Mouse (Mus musculus) natural killer cell, adult 2 months (primary cell): ENCODE data around the gene Rps6kb1.

Experiments used
- DNase-seq, 2 experiments: peaks; one replicate each; pipeline ENCODE4 v3.0.0; 2022; ENCODE audit warnings: low spot score in 2 of 2

Rps6kb1 gene

DNA sequence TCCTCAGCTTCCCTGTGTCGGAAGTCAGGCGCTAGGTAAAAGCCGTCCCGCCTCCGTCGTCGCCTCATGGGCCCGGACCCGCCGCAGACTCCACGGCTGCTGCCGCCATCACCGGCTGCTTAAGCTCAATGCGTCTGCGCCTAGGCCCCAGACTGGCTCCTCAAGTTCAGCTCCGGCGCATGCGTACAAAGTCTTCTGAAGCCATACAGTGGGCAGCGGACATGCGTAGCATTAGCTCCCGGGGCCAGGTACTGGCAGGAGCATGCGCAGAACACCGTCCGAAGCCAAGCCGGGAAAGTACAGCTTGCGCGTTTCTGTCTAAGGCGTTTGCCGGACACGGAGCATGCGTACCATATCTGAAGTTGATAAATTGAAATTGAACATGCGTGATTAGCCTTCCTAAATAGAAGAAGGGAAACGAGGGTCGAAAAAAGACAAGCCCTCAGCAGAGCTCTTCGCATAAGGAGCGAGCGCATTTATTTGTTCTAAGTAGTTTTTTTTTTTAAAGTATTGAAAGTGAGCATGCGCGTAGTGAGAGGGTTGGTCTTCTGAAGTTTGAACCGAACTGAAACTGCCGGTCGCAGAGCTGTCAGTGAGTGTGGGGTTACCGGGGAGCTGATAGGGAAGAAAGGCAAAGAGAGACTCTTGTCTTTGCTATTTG is at the start of gene Rps6kb1, which contains the start of gene Tubd1:
Gene Rps6kb1, minus strand, starts transcription at position 167 of the 661 bp plus-strand sequence.
Gene Tubd1, plus strand, starts transcription at position 353 of the 661 bp plus-strand sequence.
- peak; percentile 98 to 99 for DNase-seq

DNA sequence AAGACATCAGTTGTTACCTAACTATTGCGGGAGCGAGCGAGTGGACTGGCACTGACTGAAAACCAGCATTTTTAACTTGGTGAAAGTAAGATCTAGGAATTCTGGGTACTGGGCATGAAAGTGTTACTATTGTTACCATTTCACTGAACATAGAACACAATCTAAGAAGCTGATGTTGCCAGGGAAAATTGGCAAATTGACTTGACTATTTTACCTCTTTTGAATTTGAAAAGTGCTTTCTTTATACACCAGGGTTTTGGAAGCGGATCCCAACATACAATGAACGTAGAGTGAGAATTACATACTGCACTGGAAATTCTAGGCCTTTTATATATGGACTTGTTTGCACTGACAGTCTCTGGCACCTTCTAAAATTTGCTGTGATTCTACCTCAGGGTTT is 48.8 kb upstream of the Rps6kb1 start:
- DNase-seq: no peak

DNA sequence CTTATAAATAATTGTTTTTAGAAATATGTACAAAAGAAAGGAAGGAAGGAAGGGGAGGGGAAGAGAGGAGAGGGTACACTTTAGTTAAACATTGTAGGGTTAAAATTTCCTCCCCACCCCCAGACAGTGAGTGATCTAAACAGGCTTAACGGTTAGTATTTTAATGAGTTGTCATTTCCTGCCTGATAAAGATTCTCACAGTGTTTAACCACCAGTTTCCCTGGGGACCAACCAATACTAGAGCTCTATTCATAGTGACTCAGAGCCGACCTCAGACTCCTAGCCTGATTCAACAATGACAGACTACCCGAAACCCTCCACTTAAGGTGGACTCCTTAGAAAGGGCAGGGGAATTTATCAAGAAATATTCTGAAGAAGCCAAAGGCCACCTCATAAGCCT is 48.4 kb upstream of the Rps6kb1 start:
- peak; percentile 74 to 81 for DNase-seq

DNA sequence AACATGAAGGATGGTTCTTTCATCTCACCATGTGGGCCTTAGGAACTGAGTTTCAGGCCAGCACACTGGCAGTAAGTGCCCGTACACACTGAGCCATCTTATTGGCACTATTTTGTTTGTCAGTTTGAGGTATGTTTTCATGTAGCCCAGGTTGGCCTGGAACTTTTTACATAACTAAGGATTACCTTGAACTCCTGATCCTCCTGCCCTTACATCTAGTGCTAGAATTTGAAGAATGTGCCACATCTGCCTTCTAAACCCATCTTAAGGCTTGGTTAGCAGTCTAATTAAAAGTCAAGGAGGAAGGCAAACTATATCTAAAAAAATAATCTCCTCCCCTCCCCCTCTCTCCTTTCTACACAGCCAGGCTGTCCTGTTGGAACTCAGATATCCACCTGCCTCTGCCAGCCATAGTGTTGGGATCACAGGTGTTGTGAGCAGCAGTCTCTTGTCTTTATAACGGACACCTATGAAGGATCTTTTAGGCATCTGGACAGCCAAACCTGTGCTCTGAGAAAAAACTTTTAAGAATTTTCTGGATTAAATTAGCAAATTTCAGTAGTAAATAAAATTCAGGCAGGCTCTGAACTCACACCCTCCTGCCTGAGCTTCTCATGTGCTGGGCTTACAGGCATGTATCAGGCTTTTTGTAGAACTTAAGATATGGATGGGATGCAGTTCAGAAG is 47.5 kb upstream of the Rps6kb1 start:
- no peak for DNase-seq

DNA sequence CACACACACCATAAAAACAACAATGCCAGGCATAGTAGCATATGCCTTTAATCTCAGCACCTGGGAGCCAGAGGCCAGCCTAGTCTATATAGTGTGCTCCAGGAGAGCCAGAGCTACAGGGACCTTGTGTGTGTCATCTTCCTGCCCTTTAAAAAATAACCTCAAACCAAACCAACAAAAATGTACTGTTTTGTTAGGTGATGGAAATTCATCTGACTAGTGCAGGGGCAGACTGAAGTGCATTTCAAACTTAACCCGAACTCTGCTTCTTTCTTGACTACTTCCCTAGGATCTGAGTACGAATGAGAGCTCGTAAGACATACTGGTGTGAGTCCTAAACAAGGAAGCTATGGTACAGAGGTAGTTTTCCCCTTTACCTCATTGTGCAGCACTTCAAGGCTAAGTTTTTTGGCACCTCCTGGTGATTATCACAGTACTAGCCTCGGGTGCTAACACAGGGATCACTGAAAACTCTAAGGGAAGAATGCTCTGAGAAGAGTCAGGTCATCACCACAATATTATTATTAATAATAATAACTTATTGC is 46.8 kb upstream of the Rps6kb1 start:
- DNase-seq: no peak

DNA sequence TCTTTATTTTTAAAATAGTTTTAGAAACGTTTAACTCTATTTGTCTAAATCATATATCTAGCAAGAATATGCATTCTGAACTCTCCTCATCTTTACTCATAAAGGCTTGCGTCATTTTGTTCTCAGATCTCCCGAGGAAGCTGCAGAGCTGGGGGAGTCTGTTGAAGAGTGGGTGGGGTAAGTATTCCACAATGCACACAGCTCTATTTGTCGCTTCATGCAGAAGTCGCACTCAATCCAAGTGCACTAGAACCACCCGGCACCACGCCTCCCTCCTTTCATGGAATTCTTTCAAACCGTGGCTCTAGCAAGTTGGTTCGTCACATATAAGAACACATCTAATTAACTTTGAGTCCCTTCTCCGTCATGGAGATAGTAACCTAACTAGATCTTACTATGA is 46.0 kb upstream of the Rps6kb1 start:
- DNase-seq: no peak

DNA sequence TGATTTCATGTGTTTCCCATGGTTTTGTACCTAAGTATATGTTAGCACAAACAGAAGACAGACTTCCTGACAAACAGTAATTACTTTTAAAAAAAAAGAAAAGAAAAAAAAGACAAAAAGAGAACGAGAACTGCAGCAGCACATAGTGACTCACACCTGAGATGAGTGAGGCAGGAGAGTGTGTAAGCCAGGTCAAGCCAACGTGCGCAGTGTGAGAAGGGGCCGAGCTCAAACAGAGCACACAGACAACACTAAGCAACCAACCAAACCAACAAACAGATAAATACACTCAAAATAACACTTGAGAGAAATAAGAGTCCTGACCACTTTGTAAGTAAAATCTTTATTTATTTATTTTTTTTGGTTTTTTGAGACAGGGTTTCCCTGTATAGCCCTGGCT is 45.5 kb upstream of the Rps6kb1 start:
- no peak for DNase-seq

DNA sequence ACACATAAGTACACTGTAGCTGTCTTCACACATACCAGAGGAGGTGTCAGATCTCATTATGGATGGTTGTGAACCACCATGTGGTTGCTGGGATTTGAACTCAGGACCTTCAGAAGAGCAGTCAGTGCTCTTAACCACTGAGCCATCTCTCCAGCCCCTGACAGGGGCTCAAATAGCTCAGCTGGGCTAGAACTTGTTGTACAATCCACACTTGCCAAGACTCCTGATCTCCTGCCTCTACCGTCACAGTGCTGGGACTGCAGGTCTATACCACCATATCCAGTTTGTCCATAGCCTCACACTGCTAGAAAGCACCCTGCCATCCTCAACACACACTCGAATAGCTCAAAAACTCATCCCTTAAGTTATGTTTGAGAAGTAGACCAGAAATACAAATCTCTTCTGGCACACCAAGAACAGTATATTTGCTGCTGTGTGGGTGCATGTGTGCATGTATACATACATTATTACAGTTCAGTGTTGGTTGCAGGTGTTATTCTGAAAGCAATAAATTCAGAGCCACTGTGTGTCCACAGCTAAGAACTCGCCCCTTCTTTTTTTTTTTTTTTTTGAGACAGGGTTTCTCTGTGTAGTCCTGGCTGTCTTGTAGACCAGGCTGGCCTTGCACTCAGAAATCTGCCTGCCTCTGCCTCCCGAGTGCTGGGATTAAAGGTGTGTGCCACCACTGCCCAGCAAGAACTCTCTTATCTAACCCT is 44.1 kb upstream of the Rps6kb1 start:
- no peak for DNase-seq

DNA sequence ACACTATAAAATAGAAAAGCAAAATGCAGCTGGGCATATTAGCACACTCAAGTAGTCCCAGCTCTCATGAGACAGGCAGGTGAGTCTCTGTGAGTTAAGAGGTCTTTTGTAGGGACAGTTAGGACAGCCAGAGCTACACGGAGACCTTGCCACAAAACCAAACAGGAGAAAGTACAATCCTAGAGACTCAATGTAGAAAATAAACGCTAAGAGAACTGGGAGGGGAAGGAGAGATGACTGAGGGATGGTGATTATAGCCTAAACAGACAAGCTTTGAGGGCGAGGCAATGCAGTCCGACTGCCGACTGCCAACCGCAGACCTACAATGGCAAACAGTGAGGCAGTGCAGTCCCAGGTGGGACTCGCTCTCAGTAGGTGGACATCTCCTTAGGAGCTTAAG is 43.2 kb upstream of the Rps6kb1 start:
- DNase-seq: no peak

DNA sequence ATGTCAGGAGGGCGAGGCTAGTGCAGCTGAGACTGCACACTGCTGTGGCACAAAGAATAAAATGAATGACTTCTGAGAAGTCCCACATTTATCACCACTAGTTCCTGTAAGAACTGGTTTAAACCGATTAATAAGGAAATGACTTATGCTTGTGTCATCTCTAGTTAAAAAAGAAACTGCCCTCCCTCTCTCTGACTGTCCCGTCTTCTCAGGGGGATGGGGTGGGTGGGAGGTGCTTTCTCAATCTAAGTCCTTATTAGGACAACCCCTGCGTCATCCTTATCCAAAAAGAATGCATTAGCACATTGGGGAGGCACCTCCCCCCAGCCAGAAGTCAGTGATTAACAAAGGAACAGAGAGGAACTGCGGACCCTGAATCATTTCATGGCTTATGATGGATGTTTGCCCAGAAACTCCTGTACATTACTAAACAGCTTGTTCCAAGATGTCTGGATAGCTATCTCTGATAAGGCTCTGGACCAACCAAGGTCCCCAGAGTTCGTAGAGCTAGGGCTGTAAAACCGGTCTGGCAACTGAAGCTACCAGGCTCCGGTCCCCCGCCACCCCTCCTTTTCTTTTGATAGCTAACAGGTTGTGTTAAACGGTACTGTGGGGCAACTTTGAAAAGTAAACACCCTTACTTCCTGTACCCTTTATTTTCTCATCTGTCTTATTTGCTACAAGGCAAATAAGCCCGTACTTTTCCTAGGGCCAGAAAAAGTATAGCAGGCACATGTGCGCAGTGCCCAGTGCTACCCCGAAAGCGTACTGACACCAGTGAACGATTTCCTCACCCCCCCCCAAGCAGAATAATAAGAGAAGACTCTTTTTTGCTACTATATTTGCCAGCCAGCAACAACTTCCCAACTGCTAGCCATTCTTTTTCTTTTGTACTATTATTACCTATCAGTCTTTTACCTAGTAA is 42.5 kb upstream of the Rps6kb1 start:
- peak; percentile 75 to 86 for DNase-seq

DNA sequence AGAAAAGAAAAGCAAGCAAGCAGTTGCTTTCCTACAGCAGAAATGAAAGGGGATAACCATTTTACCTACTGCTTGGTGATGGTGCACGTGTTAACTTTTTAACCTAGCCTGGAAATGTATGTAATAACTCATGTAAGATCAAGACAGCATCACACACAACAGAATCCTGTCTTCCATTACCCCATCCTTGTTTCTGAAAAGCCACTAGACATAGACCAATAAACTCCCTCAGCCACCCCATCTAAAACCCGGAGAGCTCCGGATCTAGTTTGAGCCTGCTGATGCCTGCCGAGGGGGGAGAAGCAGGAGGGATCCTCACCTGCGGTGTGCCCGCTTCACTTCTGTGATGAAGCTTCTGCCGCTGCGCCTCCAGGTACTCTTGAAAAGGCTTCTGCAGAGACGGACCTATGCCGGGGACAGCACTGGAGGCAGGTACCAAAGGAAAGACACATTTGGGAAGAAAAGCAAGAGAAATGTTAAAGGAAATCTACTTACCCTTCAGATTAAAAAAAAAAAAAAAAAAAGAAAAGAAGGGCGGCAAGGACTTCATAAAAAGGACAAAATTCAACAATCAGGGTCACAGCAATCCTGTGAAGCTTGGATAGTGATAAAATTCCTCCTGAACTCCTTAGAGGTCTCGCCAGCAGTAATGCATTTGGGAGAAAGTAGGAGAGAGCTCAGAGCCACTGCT is 41.7 kb upstream of the Rps6kb1 start:
- peak; percentile 51 to 66 for DNase-seq

DNA sequence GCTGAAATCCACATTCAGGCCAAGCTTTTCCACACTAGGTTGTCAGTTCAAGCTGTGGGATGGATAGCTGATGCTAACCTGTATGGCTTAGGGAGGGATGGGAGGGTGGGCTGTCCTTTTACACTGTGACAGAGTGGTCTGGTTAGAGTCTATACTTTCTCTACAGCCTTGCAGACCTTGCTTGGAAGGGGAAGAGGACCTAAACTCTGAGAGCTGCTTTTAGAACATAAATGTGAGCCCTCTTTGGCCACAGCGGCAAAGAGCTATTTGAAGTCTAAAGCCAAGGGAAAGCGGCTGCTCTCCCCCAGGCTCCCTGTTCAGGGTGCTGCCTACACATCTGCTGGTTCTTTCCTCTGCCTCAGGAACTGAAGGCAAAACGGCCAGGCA is 41.0 kb upstream of the Rps6kb1 start:
- DNase-seq: no peak

DNA sequence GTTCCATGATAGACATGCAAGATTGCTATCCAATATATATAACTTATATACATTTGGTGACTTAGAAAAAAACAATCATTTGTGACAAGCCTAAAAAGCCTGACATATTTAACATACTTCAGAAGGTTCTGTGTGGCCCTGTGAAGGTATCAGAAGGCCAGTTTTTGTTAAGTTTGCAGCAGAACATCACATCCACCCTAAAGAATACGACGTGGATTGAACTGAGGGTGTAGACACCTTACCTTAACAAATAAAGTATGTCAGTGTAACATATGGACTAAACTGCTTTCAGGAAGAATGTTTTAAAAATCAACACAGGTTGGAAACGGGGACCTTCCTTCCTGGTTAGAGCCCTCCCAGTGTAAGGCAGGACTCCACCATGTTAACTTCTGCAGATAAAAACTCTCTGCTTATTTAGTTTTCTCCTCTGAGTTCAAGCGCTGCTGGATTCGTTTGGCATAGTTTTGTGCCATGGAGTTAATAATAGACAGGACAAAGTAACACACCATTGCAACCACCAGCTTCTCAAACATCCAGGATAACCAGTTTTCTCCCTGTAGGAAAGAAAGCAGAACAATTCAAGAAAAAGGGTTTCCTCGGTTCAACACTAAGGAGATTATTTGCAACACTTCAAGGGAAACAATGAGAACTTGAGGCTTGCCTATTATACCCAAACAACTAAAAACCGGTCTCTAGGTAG is 40.4 kb upstream of the Rps6kb1 start:
- no peak for DNase-seq

DNA sequence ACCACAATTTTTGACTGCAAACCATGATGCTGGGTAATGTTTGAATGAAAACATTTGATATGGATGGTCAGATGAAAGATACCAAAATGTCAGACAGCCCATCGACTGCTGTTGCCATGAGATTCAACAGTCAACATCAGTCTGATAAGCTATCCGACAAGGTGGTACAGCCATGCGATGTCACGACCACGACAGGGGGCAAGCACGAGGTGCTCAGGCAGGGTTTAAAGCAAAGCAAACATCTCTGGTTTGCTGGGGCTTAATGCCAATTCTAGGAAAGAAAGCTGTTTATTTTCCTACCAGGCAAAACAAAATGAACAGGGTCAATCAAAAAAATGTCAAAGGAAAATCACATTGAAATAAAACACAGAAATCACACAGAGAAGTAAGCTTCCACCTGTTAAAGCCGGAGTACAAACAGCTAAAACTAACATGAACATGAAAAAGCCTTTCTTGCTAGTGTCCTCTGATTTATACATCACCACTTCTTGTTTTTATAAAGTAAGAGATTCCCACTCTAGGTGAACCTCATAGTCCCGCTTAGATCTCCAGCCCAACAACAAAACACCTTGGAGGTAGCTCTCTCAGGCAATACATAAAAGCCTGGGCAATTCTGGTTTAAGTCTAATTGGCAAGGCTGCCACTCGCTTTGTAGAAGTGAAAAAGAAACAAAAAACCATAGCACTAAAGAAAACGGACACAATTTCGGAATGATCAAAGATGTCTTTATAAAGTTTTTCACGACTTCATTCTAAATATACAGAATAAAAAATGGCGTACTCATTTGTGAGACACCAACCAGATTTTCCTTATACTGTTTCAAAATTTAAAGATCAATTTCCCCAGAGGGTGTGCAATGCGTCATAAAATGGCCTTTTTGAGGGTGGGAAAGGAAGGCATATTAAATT is 39.6 kb upstream of the Rps6kb1 start:
- no peak for DNase-seq

DNA sequence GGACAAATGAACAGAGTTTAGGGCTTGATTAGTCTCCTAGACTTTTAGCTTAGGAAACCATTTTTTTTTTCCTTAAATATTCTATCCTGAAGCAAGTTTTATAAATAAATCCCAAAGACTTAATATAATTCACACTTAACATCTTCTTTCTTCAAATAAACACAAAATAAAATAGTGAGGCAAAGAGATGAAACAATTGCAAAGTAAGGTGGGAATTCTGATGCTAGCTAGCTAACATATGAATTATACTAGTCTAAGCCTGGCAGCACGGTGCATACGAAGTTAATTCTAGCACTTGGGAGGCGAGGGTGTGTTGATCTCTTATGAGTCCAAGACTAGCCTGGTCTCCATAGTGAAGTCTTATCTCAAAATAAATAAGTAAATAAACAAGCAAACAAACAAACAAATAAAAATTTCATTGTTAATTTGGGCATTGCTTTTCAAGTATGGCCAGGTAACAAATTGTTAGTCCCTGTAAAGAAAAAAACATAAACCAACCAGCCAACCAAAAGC is 38.8 kb upstream of the Rps6kb1 start:
- no peak for DNase-seq

DNA sequence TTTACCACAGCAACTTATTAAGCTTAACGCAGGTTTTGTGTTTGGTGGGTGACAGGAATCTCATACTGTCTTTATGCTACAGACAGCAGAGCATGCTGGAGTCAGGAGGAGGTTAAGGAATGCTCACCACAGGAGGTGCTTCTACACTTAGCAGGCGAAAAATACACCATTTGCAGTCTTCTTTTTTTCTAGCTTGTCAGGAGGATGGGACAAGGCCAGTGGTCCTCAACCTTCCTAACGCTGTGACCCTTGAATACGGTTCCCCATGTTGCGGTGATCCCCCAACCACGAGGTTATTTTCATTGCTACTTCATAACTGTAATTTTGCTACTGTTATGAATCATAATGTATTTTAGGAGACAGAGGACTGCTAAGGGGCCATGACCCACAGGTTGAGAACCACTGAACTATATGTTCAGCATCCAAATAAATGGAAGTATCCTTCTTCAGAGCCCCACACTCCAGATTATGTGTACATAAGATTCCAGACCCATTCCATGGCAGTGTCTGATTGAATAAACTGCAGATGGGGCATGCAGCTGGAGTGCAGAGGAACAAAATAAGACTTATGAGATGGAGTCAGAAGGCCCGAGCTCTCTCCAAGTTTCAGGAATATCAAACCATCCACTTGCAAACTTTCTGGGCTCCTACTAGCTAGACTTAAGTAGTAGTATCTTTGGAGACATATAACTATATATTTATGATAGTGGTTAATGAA is 38.1 kb upstream of the Rps6kb1 start:
- no peak for DNase-seq

DNA sequence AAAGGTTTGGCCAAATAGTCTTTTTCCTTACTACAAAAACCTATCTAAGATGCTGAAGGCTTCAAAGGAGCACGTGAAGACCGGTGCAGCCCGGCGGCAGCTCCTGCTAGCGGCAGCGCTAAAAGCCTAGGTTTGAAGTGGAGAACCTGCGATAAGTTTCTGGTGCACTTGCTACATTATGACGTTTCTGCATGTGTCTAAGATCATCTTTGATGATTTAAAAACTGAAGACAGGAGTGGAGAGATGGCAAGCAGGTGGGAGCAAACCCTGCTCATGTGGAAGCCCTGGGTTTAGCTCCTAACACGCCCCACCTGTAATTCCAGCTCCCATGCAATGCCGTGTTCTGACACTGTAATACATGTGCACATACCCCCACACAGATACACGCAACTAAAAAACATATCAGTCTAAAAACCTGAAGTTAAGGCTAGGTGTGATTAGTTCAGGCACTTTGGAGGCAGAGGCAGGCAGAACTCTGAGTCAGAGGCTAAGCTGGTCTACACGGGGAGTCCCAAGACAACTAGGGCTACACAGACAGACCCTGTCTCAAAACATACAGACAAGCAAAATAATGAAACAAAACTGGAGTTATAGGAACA is 37.4 kb upstream of the Rps6kb1 start:
- DNase-seq: peak in 1 of 2 experiments; percentile 52

DNA sequence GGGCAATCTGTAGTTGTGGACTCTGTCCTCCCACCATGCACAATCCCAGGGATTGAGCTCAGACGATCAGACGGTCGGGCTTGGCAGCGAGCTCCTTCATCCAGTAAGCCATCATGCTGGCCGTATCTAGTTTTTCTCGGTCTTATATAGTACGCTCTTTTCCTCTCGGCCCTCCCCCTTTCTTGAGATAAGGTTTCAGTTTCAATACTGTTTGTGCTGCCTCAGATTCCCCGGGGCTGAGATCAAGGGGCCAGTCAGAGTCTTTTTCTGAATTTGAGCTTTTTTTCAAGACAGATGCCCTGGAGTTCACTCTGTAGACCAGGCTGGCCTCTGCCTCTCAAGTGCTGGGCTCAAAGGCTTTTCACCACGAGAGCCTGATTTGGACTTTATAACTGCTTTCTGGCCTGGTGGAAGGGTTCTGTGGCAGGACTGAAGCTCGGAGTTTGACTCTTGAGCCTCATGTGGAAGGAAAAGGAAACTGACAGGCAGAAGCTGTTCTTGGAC is 36.7 kb upstream of the Rps6kb1 start:
- DNase-seq: peak; percentile 69 to 72
